Mouse (Mus musculus) bone marrow, adult 2 months (tissue): ENCODE results near the gene Tymp.

Experiments
- CTCF ChIP-seq: fragments of 200-500 bp; IDR thresholded peaks from 2 replicates; pipeline ENCODE4 v1.5.1; 2011; ENCODE audit warnings: low read length, control low read depth; ENCODE audit not compliant: control insufficient read depth, insufficient read depth
- POLR2A ChIP-seq: fragments of 200-500 bp; IDR thresholded peaks from 2 replicates; pipeline ENCODE4 v1.6.1; 2011; ENCODE audit warnings: low read depth, mild to moderate bottlenecking, control low read depth, low read length, borderline replicate concordance; ENCODE audit not compliant: control insufficient read depth

DNA sequence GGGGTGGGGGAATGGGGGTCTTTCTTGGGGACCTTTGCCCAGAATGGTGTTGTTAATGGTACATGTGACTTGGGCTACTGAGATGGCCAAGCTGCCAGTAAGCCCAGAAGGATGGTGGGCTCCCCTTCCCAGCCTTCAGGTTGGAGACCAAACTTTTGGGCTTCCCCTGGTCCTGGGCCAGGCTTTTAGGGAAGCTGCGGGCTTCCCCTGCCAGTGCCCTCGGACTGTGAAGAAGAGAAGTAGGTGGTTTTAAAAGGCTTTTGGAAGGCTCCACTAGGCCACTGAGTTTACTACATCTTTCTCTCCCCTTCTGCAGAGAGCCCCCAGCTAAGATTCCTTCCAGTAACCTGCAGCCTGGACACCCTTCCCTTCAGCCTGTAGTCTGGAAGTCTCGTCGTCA is 53.2 kb downstream of the Tymp start:
- no peak for TF ChIP-seq CTCF
- TF ChIP-seq POLR2A: no peak
